Mouse (Mus musculus) naive thymus-derived CD4-positive, alpha-beta T cell, adult 2 months (primary cell): Measurements from ENCODE around the gene Elmsan1.

Experiments
- DNase-seq: peaks from one replicate; pipeline ENCODE4 v3.0.0-alpha.2; 2011; ENCODE audit warnings: low read depth

Gene Elmsan1

GRCm38 (mm10) chr12:84192741-84193641 is 25.7 kb downstream of the Elmsan1 start:
- DNase-seq: peak; percentile 71

DNA sequence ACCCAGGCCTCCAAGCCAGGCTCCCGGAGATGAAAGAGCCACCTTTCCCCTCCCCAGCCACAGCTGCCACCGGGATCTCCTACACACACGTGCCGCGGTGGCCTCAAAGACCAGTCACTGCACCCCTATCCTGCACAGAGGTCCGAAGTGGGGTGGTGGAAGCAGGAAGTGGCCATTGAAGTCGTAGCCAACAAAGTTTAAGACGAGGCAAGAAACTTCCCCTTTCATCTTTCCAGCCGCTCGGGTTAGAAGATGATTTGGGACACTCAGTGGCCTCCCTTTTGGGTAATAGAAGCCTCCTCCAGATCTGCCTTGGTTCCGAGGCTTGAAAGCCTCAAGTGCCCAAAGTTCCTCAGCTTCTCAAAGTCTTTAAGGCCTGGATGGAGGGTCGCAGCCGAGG is 26.4 kb downstream of the Elmsan1 start:
- peak; percentile 48 for DNase-seq

DNA sequence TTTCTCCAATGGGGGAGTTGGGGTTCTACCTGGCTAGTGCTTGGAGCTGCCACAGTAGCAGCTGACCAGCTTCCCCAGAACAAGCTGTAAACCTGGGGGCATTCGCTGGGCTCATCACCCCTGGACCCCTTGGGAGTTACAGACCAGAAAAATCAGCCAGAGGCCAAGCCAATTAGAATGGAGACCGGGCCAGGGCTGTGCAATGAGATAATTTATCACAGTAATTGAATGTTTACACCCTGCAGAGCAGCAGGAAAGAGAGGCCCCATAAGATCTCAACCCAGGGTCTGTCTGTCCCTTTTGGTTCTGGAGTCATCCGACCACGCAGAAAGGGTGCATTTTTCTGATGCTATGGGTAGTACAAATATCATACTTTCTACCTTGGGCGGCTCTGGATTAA is 26.9 kb downstream of the Elmsan1 start:
- no peak for DNase-seq

DNA sequence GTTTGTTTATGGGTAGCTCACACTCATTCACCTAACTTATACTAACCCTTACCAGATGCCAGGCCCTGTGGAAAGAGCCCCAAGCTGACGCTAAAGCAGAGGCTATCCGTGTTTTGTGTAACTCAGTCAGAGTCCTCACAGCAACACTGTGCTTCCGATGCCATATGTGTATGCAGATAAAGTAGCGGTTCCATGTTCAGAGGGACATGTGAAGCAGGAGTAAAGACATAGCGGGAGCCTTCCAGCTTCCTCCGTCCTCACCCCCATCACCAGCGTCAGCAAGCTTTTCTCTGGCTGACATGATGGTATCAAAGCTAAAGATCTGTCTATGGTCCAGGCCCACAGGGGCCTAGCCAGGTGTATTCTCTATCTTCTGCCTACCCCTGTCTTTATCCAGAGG is 27.5 kb downstream of the Elmsan1 start:
- peak; percentile 37 for DNase-seq

- no peak for DNase-seq
Observed at GRCm38 (mm10) chr12:84190151-84190820, 28.4 kb downstream of the Elmsan1 start.

- no peak for DNase-seq
Observed at GRCm38 (mm10) chr12:84188881-84189444, 29.7 kb downstream of the Elmsan1 start.

DNA sequence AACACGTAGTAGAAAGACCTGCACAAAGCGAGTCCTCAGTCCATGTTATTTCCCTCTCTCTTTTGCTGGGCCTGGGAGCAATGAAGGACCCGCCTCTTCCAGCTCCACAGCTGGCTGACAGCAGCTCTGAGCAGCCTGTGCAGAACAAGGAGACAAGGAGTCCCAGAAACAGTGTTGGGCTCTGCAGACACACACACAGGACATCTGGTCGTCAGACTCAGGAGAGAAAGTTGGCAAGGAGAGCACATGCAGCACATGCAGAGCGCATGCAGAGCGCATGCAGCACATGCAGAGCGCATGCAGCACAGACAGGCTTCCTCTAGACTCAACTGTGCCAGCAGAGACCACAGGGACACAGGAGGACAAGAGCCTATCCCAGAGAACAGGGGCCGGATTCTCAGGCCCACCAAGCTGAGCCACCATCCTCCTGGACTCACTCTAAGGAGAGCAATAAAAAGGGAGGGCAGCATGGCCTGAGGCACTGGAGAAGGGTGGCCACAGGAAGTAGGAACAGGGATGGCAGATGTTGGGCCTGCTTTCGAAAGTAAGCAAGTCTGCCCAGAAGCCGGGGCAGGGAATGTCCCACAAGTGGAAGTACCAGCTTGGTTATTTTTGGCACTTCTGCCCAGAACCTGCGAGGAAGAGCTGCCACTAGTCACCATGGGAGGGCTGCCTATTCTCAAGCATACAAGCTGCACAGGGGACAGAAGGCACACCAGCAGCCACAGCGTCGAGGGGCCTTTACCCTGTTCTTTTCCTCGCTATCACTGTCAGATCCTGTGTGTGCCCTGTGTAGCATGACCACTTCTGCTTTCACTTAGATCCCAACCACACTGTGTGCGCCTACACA is 30.7 kb downstream of the Elmsan1 start:
- DNase-seq: no peak

DNA sequence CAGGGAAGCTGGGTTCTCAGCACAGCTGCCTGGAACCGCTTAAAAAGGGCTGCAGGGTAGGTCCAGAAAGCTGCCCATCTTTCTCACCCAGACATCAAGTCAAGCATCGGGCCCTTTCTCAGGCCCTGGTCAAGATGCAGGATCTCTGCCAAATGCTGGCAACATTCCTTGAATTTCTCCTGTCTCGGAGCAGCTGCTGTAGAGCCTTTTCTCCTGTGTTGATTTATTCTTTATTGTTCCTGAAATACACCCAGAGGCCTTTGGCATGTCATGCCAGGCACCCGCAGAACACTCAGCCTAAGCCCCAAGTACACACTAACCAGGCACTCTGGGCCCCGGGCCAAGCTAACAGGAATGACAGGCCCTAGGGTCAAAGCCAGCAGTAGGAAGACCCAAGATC is 31.7 kb downstream of the Elmsan1 start:
- DNase-seq: no peak

GRCm38 (mm10) chr12:84186536-84186935 is 32.1 kb downstream of the Elmsan1 start:
- DNase-seq: no peak

DNA sequence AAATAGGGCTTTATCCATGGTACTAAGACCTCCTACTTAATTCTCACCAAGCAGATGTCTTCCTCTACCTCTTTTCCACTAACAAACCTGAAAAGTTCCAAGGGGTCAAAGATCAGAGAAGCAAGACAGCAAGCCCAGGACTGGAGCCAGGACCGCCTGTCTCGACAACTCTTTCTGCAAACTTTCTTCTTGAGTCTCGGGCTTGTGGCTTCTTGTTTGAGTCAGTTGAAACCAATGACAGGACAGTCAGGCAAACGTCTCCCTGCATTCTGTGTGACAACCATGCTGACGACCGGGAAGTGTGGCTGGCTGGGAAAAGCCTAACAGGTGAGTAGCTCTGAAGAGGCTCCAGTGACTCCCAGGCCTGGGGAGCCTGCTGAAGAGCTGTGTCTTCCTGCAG is 33.1 kb downstream of the Elmsan1 start:
- DNase-seq: no peak

- no peak for DNase-seq
Observed at GRCm38 (mm10) chr12:84184979-84185378, 33.7 kb downstream of the Elmsan1 start.

DNA sequence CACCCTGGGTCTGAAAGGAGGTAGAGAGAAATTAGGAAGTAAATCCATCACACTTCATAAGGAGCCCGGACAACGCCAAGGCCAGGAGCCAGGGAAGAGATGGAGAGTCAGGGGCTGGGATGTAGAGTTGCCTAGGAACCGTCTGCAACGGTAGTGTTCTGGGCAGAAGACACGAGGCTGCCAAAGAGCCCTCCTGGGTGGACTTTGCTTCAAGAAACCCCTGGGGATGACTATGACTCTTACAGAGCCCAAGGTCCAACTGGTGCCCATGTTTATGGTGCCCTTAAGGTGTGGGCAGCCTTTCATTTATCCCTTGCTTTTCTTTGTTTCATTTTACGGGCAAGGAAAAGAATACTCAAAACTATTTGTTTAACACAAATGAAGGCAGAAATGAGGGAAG is 36.7 kb downstream of the Elmsan1 start:
- no peak for DNase-seq

- no peak for DNase-seq
Observed at GRCm38 (mm10) chr12:84180701-84181435, 37.8 kb downstream of the Elmsan1 start.

- DNase-seq: no peak
Observed at GRCm38 (mm10) chr12:84180090-84180489, 38.6 kb downstream of the Elmsan1 start.

DNA sequence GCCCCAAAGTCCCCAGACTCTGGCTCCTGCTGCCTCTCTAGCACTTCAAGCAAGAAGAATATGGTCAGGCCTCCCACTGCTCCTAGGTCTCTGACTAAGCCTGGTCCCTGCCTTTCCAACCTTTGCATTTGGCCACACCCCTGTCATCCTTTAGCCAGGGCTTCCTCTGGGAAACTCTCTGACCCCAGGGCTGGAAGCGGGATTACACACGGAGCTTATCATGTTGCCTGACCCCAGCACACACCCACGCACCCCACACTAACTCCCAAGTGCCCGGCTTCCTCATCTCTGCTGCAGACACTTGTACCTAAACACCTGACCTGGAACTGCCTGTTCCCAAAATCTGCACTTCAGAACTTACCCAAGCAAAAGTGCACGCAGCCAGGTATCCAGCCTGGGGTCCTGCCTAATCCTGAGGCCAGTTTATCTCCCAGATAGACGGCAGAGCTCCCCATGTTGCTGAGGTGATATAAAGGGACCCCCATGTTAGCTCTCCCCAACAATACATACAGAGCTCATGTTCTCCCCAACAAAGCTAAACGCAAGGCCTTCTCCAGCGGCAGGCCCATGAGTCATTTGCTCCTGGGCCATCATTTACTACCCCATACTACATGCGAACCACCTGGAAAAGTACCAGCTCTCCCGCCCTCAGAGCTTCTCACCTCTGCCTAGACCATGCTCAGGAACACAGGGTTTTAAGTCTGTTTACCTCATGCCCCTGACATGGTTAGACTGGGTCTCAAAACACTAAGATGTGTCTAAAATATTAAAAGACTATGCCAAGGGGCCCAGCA is 39.8 kb downstream of the Elmsan1 start:
- DNase-seq: no peak

DNA sequence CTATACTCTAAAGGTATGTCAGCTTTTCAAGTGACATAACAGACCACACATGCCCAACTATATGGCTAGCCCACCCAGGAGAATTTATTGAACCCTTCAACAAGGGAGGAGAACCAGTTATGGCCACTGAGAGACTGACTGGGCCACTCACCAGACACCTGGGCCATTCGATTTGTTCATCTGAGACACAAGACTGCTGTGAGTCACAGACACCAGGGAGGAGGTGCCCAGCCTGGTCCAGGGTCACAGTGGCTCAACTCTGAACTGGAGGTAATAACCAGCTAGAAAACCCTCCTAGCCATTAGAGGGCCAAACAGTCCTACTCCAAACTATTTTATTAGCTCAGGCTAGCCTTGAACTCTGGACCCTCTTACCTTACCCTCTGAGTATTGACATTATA is 40.6 kb downstream of the Elmsan1 start:
- DNase-seq: no peak

- peak; percentile 66 for DNase-seq
Observed at GRCm38 (mm10) chr12:84176886-84177765, 41.6 kb downstream of the Elmsan1 start.

DNA sequence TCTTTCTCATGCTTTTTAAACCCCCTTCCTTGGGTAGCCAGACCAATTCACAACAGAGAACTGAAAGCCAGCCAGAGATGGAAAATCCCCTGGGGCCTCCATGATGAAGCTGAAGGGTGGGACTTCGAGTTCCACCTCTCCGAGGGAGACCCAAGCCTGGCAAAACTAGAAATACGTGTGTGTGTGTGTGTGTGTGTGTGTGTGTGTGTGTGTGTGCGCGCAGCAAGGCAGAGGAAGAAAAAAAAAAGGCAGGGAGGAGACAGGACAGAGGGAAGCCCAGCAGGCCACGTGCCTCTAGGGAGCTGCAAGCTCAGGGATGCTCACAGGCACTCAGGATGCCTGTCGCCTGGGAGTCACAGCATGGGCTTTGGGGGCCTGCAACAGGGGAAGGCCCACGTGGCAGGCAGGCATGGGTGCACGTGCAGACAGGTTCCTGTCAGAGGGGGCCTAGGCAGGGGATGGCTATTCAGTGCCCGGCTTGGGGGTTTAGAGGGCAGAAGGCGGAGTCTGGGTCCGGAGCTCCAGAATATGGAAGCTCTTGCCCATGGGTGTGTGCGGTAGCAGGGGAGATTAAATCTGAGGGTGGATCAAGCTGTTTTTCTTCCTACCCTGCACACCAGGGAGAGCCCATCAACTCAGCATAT is 42.4 kb downstream of the Elmsan1 start:
- DNase-seq: peak; percentile 56

GRCm38 (mm10) chr12:84175659-84176061 is 43.0 kb downstream of the Elmsan1 start:
- DNase-seq: peak; percentile 88
